Mouse (Mus musculus): Measurements from ENCODE around the gene Ivns1abp.
"Not testable (repeated sequence)": the region's sequence is repeated elsewhere in the genome, so short reads cannot be mapped to it uniquely, and the experiment has no call there.

Gene Ivns1abp

GRCm38 (mm10) chr1:151344283-151345108 lies at the start of gene Ivns1abp:
Gene Ivns1abp (plus strand): TSS chr1:151344477.
- peak; percentile 98 for DNase-seq

DNA sequence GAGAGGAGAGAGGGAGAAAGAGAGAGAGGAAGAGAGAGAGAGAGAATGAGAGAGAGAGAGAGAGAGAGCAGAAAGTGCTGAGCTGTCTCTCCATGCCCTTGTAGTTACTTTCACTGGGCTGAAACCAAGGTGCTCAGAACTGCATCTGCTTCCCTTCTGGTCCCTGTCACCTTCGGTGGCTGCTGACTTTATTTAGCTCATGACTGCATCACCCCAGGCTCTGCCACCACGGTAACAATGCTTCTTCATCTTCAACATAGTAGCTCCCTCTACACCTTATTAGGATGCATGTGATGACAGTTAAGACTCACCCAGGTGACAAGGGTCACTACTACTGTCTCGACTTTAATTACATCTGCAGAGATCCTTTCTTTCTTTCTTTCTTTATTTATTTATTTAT lies 48.8 kb upstream of the Ivns1abp start:
- no peak for DNase-seq

DNA sequence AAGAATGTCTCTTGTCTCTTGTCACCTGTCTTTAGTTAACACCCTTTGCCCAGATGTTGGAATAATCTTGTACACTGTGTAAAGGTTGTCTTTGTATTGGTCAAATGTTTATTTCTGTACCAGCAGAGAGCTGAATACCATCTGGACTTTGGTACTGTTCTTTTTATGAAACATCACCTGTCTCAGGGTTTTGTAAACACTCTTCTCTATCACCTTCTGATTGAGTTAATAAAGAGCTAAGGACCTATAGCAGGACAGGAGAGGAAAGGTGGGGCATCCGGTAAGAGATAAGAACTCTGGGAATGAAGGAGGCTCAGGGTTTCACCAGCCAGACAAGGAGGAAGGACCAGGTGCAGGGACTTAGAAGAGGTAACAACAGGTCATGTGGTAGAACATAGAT lies 47.7 kb upstream of the Ivns1abp start:
- no peak for DNase-seq

DNA sequence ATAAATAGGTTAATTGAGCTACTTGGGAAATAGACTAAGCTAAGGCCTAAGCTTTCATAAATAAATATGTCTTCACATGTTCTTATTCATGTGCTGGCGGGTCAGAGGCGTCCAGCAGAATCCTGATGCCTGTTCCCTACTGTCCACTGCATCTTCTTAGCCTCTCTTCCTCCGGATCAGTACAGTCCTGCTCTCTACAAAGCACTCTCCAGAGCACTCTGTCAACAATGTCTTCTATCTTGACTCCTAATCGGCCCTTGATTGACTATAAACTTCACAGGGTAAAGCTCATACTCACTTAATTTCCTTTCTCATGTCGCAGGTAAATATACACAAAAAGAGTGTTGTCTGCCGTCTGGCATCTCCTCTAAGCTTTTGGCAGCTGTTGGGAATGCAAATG lies 47.3 kb upstream of the Ivns1abp start:
- no peak for DNase-seq

DNA sequence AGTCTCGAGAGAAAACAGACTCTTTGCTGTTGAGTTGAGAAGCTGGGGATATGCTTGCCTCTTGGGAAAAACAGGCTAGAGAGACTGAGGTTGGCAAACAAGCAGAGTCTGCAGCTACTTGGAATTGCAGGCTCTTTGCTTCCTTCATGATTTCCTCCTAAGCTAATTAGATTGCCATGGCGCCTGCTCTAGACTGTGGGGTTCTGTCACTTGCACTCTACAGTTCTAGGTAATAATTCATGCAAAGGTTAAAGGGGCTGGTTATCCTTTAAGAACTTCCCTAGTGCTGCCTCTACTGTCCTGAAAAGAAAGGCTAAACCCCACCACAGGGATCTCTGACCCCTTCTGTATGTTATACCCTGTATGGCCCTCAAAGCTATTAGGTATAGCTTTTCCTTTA lies 46.7 kb upstream of the Ivns1abp start:
- DNase-seq, result no peak

DNA sequence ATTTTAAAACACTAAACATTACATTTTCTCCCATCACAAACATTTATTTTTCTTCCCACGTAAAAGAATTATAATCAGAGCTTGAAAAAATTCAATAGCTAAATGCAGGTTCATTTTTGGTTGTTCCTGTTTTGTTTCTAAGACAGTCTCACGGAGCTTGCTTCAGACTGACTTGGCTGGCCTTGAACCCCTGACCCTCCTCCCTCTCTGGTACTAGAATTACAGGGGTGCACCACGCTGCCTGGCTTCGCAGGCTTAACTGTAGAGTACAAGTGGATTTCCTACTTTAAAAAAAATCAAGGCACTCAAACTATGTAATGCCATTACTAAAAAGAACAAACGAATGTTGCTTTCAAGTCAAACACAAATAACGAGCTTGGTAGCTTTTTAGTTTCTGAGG lies 42.8 kb upstream of the Ivns1abp start:
- DNase-seq, result no peak

DNA sequence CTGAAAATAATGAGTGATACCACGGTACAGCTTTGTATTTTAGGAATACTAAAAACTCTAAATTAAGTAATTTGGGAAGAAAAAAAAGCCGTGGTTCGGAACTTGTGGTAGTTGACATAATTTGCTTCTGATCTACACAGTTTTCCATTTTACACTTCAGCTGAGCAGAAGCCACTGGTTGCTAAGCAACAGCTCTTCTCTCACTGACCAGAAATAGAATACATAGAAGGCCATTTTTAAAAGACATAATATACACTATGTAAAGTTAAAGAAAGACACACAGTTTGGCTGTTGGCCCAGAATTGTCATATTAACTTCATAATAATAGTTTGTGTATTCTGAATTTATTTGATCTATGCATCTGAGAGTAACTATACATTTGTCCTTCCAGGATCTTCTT lies 42.4 kb upstream of the Ivns1abp start:
- DNase-seq, result peak; percentile 29

GRCm38 (mm10) chr1:151303265-151303664 lies 41.0 kb upstream of the Ivns1abp start:
- no peak for DNase-seq

DNA sequence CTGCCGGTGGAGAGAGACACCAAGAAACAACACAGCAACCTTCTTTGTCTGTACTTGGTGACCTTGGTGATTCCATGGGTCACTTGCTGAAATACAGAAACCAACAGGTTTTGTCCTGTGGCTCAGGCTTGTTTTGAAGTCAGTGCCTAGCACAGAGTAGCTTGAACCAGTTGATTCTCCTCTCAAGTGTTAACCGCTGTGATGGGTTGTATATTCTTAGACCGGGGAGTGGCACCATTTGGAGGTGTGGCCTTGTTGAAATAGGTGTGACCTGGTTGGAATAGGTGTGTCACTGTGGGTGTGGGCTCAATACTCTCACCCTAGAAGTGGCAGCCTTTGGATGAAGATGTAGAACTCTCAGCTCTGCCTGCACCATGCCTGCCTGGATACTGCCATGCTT lies 39.3 kb upstream of the Ivns1abp start:
- DNase-seq, result not testable (repeated sequence)

DNA sequence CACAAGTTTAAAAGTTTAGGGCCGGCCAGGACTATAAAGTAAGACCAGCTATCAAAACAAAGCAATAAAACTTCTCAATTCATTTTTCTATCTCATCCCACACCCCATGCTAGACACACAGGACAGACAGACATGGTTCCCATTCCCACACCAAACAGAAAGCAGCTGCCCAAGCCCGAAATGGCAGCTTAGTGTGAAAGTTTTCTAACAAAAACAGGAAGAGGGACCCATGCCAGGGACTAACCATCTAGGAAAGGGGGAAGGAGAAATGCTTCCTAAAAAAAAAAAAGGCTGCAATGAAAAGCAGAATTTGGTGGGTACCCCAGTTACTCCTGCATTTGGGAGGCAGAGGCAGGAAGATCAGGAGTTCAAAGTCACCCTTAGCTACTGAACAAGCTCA lies 37.2 kb upstream of the Ivns1abp start:
- no peak for DNase-seq

DNA sequence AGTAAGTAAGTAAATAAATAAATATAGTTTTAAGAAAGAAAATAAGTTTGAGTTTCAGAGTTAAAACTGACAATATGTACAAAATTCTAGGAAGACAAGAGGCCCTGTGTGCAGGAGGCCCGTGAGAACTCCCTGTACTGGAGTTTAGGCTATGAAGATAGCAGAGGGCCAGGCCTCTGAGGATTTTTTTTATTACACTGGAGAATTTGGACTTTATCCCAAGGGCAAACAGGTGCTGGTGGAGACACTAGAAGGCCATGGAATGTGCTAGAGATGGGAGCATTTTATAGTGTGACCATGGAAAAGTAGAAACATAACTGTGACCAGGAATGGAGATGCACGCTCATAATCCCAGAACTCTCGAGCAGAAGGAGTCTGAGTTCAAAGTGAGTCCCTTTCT lies 36.5 kb upstream of the Ivns1abp start:
- no peak for DNase-seq

- DNase-seq, result no peak
Observed at GRCm38 (mm10) chr1:151308508-151308907, 35.8 kb upstream of the Ivns1abp start.

DNA sequence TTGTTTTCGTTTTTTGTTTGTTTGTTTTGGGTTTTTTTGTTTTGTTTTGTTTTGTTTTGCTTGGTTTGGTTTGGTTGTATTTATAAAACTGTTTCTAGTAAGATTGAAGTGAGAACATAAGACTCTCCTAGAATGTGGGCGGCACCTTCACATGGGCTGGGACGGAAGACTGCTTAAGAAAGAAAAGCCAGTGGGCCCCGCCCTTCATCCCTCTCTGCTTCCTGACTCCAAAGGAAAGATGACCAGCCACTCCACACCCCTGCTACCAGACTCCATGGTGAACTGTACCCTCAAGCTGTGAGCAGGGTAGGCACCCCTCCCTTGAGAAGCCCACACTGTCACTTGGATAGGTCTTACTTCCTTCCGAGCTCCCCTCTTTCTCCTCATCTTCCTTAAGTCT lies 33.8 kb upstream of the Ivns1abp start:
- no peak for DNase-seq

GRCm38 (mm10) chr1:151311379-151311778 lies 32.9 kb upstream of the Ivns1abp start:
- no peak for DNase-seq

DNA sequence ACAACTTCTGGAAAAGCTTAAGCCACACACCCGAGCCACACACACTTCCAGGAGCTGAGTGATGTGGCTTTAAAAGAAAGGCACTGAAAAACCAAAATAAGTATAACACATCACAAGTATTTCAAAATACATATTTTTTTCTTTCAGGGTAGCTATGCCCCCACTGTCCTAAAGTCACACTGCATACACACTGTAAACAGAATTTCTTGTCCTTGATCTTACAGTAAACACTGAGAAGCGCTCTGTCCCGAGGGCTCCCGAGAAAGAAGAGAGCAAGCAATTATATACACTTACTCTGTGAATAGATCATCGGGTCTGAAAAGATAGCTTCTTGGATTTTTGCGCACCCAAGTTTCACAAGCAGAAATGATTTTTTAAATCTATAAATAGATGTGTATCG lies 25.0 kb upstream of the Ivns1abp start:
- DNase-seq, result no peak

GRCm38 (mm10) chr1:151320408-151320807 lies 23.9 kb upstream of the Ivns1abp start:
- no peak for DNase-seq

GRCm38 (mm10) chr1:151325328-151325727 lies 18.9 kb upstream of the Ivns1abp start:
- DNase-seq, result no peak

DNA sequence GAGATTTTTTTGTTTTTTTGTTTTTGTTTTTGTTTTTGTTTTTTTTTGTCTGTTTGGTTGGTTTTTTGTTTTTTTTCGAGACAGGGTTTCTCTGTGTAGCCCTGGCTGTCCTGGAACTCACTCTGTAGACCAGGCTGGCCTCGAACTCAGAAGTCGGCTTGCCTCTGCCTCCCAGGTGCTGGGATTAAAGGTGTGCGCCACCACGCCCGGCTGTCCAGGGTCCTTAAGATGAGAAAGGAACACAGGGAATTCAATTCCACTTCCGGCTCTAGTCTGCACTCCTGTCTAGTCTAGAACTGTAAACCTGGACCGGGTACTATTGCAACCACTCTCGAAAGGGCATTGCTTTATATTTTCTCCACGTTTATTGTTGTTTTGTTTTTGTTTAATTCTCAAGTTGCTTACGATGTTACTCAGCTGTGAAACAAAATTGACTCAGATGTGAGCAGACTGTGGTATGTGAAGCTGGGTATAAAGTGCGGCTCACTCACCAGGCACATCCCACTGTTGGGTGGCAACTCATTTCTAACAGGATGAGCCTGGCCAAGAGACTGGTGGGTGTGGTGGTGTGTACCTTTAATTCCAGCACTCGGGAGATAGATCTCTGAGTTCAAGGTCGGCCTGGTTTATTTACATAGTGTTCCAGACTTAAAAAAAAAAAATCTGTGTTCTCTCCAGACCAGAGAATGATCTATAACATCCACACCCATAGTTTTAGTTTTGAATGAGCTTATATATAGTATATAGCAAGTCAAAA lies 15.8 kb upstream of the Ivns1abp start:
- DNase-seq, result no peak

- no peak for DNase-seq
Observed at GRCm38 (mm10) chr1:151329601-151330000, 14.7 kb upstream of the Ivns1abp start.

GRCm38 (mm10) chr1:151332819-151333218 lies 11.5 kb upstream of the Ivns1abp start:
- no peak for DNase-seq

DNA sequence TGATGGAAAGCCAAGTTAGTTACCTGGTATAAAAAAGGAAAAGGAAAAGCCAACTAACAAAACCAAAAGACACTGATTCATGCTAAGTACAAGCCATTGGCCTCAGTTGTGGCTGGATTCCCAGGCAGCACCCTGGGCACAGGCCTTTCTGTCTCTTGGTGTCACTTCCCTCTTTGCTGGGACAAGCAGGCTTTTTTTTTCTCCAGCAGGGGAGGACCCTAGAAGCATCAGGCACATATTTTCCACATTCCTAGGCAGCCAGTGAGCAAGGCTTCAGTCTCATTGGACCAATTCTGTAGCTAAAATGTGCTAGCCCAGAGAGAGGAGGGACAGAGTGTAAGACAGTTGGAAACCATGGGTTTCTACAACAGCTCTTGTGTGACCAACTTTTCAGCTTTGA lies 6.0 kb upstream of the Ivns1abp start:
- DNase-seq, result no peak

- DNase-seq, result no peak
Observed at GRCm38 (mm10) chr1:151338941-151339340, 5.3 kb upstream of the Ivns1abp start.

GRCm38 (mm10) chr1:151341321-151342044 lies 2.8 kb upstream of the Ivns1abp start:
- DNase-seq, result no peak

- no peak for DNase-seq
Observed at GRCm38 (mm10) chr1:151342311-151342710, 2.0 kb upstream of the Ivns1abp start.
